Mouse (Mus musculus): ENCODE measurements at regions not wholly inside any gene's neighbourhood (a gene's known extent, or its start where the extent isn't known, plus 50 kb on each side); places are given as distances from the start of the nearest gene placed in this dataset.

DNA sequence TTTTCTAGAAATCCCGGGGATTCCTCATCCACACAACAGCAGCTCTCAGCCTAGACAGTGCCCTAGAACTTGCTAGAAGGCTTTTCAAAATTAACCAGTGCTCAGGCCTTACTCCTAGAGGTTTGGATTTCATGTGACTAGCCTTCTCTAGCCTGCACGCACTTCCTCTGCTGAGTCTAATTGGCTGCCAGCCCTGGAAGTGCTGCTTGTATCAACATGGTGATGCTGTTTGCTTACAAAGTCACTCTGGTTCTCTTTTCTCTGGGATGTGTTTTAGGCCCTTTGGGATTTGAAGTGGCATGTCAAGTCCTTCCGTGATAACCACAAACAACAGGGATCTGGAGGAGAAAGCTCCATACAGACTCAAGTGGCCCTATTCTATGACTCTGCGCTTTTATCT is 391.9 kb downstream of the Sfmbt2 start:
- no peak overlapping the region for H3K27ac ChIP-seq (ENCODE audit: insufficient read depth, low read depth, low read length, poor library complexity, severe bottlenecking)
- no peaks in the 10 kb centered on the region for H3K4me1 ChIP-seq (ENCODE audit: control insufficient read depth in 2 of 2, insufficient read depth in 2 of 2, low read length in 2 of 2, poor library complexity in 1 of 2)
- no peaks in the 10 kb centered on the region for H3K9me3 ChIP-seq (ENCODE audit: control insufficient read depth, insufficient read depth, low read depth, low read length)
- H3K4me3 ChIP-seq (ENCODE audit: insufficient read depth in 1 of 2, low read depth in 1 of 2, low read length in 2 of 2, poor library complexity in 1 of 2, severe bottlenecking in 1 of 2): no peak overlapping the region
- in situ Hi-C loops (cut with MboI; ENCODE audit: low sequenced_read_pairs in 2 of 2, unreplicated experiment in 2 of 2): no loop called here
- no peak for DNase-seq (ENCODE audit: low read depth, low spot score)
- no peak overlapping the region for H3K9ac ChIP-seq (ENCODE audit: insufficient read depth, low read depth, low read length, poor library complexity, severe bottlenecking)
- H3K36me3 ChIP-seq (ENCODE audit: control insufficient read depth, insufficient read depth, low read length, poor library complexity, severe bottlenecking): no peaks in the 10 kb centered on the region
- TF ChIP-seq ZNF384 (IDR thresholded peaks at IDR 0.05; ENCODE audit: low read depth, low read length) (no peak), CHD2 (IDR thresholded peaks at IDR 0.05; ENCODE audit: low read depth, low read length) (no peak), MAFK (IDR thresholded peaks at IDR 0.05; ENCODE audit: insufficient read depth, low read depth, low read length) (no peak), HCFC1 (IDR thresholded peaks at IDR 0.05; ENCODE audit: borderline replicate concordance, insufficient read depth, low read length) (no peak), ZC3H11A (IDR thresholded peaks at IDR 0.05; ENCODE audit: borderline replicate concordance, low read depth, low read length) (no peak)

DNA sequence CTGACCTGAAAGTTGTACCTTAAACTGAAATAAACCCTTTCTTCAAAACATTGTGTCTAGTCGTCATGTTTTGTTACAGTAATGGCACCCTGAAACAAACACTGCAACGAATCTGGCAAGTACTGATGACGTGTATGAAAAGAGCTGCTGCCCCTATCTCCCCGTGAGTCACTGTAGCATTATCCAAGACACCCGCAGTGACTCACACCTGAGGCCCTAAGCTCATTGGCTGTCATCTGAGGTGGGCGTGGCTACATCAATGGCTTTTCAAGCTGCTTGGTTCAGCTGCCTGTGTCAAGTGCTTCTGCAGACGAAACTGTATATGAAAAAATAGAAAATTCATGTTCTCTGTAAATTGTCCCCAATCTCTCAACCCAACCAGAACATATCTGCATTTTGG is 388.8 kb upstream of the Prkcq start:
- Histone ChIP-seq H3K36me3 (ENCODE audit: control insufficient read depth, insufficient read depth, low read length, poor library complexity, severe bottlenecking) (no peaks in the 10 kb centered on the region), H3K9ac (ENCODE audit: insufficient read depth, low read depth, low read length, poor library complexity, severe bottlenecking) (no peak overlapping the region), H3K27ac (ENCODE audit: insufficient read depth, low read depth, low read length, poor library complexity, severe bottlenecking) (no peak overlapping the region), H3K4me1 (ENCODE audit: control insufficient read depth in 2 of 2, insufficient read depth in 2 of 2, low read length in 2 of 2, poor library complexity in 1 of 2) (peaks cover 3% of the 10 kb centered on the region in 2 experiments; a peak in 1 of 4 replicates), H3K9me3 (ENCODE audit: control insufficient read depth, insufficient read depth, low read depth, low read length) (no peaks in the 10 kb centered on the region), H3K4me3 (ENCODE audit: insufficient read depth in 1 of 2, low read depth in 1 of 2, low read length in 2 of 2, poor library complexity in 1 of 2, severe bottlenecking in 1 of 2) (no peak overlapping the region)
- TF ChIP-seq HCFC1 (IDR thresholded peaks at IDR 0.05; ENCODE audit: borderline replicate concordance, insufficient read depth, low read length): no peak
- TF ChIP-seq MAFK (IDR thresholded peaks at IDR 0.05; ENCODE audit: insufficient read depth, low read depth, low read length): no peak
- no peak for TF ChIP-seq ZC3H11A (IDR thresholded peaks at IDR 0.05; ENCODE audit: borderline replicate concordance, low read depth, low read length)
- no peak for TF ChIP-seq ZNF384 (IDR thresholded peaks at IDR 0.05; ENCODE audit: low read depth, low read length)
- no peak for TF ChIP-seq CHD2 (IDR thresholded peaks at IDR 0.05; ENCODE audit: low read depth, low read length)
- DNase-seq (ENCODE audit: low read depth, low spot score): peak; percentile 13
- in situ Hi-C loops (cut with MboI; ENCODE audit: low sequenced_read_pairs in 2 of 2, unreplicated experiment in 2 of 2): no loop called here

DNA sequence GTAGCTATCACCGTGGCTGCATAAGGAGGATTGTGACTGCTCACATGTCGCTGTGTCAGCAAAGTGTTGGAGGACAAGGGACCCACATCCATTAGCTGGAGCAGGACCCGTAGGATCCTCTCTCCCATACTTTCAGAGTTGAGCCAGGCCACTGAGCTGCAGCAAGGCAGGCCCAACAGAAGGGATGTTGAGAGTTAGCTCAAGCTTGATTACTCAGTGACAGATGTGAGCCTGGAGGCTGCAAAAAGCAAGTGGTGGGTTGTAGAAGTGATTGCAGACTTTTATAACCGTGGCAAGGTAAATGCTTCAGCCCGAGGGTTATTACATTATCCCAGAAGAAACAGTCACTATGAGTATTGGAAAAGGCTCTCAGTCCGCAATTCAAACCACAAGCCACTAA is 388.3 kb upstream of the Prkcq start:
- no peak overlapping the region for H3K4me3 ChIP-seq (ENCODE audit: insufficient read depth in 1 of 2, low read depth in 1 of 2, low read length in 2 of 2, poor library complexity in 1 of 2, severe bottlenecking in 1 of 2)
- no peak for DNase-seq (ENCODE audit: low read depth, low spot score)
- H3K4me1 ChIP-seq (ENCODE audit: control insufficient read depth in 2 of 2, insufficient read depth in 2 of 2, low read length in 2 of 2, poor library complexity in 1 of 2): peaks cover 3% of the 10 kb centered on the region in 2 experiments; a peak in 1 of 4 replicates
- in situ Hi-C loops (cut with MboI; ENCODE audit: low sequenced_read_pairs in 2 of 2, unreplicated experiment in 2 of 2): no loop called here
- no peak overlapping the region for H3K9ac ChIP-seq (ENCODE audit: insufficient read depth, low read depth, low read length, poor library complexity, severe bottlenecking)
- H3K27ac ChIP-seq (ENCODE audit: insufficient read depth, low read depth, low read length, poor library complexity, severe bottlenecking): no peak overlapping the region
- no peaks in the 10 kb centered on the region for H3K36me3 ChIP-seq (ENCODE audit: control insufficient read depth, insufficient read depth, low read length, poor library complexity, severe bottlenecking)
- TF ChIP-seq ZC3H11A (IDR thresholded peaks at IDR 0.05; ENCODE audit: borderline replicate concordance, low read depth, low read length): no peak
- no peaks in the 10 kb centered on the region for H3K9me3 ChIP-seq (ENCODE audit: control insufficient read depth, insufficient read depth, low read depth, low read length)

DNA sequence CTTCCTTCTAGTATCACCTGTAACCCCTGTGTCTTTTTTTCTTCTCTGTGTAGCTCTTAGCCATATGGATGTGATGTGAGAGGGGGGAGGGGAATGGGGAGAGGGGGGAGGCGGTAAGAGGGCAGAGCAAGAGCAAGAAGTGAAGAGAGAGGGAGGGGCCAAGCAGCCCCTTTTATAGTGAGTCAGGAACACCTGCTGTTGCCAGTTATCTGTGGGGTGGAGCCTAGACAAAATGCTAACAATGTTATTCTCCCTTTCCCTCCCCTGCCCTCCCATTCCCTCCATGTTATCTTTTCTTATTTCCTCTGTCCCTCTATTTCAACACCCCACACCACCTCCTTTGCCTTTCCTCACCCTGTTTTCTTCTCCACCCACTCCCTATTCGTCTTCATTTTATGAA is 387.6 kb upstream of the Prkcq start:
- Histone ChIP-seq H3K36me3 (ENCODE audit: control insufficient read depth, insufficient read depth, low read length, poor library complexity, severe bottlenecking) (no peaks in the 10 kb centered on the region), H3K9me3 (ENCODE audit: control insufficient read depth, insufficient read depth, low read depth, low read length) (no peaks in the 10 kb centered on the region), H3K27ac (ENCODE audit: insufficient read depth, low read depth, low read length, poor library complexity, severe bottlenecking) (no peak overlapping the region), H3K4me3 (ENCODE audit: insufficient read depth in 1 of 2, low read depth in 1 of 2, low read length in 2 of 2, poor library complexity in 1 of 2, severe bottlenecking in 1 of 2) (no peak overlapping the region), H3K9ac (ENCODE audit: insufficient read depth, low read depth, low read length, poor library complexity, severe bottlenecking) (no peak overlapping the region), H3K4me1 (ENCODE audit: control insufficient read depth in 2 of 2, insufficient read depth in 2 of 2, low read length in 2 of 2, poor library complexity in 1 of 2) (peaks cover 3% of the 10 kb centered on the region in 2 experiments; a peak in 1 of 4 replicates)
- peak; percentile 6 for DNase-seq (ENCODE audit: low read depth, low spot score)
- in situ Hi-C loops (cut with MboI; ENCODE audit: low sequenced_read_pairs in 2 of 2, unreplicated experiment in 2 of 2): no loop called here
- TF ChIP-seq CHD2 (IDR thresholded peaks at IDR 0.05; ENCODE audit: low read depth, low read length): no peak
- TF ChIP-seq MAFK (IDR thresholded peaks at IDR 0.05; ENCODE audit: insufficient read depth, low read depth, low read length): no peak
- no peak for TF ChIP-seq ZC3H11A (IDR thresholded peaks at IDR 0.05; ENCODE audit: borderline replicate concordance, low read depth, low read length)
- TF ChIP-seq ZNF384 (IDR thresholded peaks at IDR 0.05; ENCODE audit: low read depth, low read length): no peak
- TF ChIP-seq HCFC1 (IDR thresholded peaks at IDR 0.05; ENCODE audit: borderline replicate concordance, insufficient read depth, low read length): no peak

DNA sequence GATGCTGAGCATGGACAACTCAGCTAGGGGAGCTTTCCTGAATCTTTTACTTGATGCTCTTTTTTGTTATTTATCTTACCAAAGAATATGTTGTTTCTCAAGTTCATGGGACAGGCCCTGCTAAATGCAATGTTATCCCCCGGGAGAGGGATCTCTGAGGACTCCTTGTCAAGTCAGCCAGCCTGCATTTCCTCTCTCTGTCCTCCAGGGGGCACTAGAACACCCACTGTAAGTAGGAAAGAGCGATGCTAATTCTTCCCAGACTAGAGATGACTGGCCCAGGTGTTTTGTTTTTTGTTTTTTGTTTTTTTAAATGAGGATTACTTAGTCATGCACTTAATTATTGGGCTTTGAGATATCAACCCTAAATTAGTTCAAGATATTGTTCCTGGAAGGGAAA is 386.8 kb upstream of the Prkcq start:
- Histone ChIP-seq H3K4me1 (ENCODE audit: control insufficient read depth in 2 of 2, insufficient read depth in 2 of 2, low read length in 2 of 2, poor library complexity in 1 of 2) (peaks cover 3% of the 10 kb centered on the region in 2 experiments; a peak in 1 of 4 replicates), H3K27ac (ENCODE audit: insufficient read depth, low read depth, low read length, poor library complexity, severe bottlenecking) (no peak overlapping the region), H3K9me3 (ENCODE audit: control insufficient read depth, insufficient read depth, low read depth, low read length) (no peaks in the 10 kb centered on the region), H3K9ac (ENCODE audit: insufficient read depth, low read depth, low read length, poor library complexity, severe bottlenecking) (no peak overlapping the region), H3K4me3 (ENCODE audit: insufficient read depth in 1 of 2, low read depth in 1 of 2, low read length in 2 of 2, poor library complexity in 1 of 2, severe bottlenecking in 1 of 2) (no peak overlapping the region), H3K36me3 (ENCODE audit: control insufficient read depth, insufficient read depth, low read length, poor library complexity, severe bottlenecking) (no peaks in the 10 kb centered on the region)
- in situ Hi-C loops (cut with MboI; ENCODE audit: low sequenced_read_pairs in 2 of 2, unreplicated experiment in 2 of 2): no loop called here
- peak; percentile 76 for DNase-seq (ENCODE audit: low read depth, low spot score)
- TF ChIP-seq ZC3H11A (IDR thresholded peaks at IDR 0.05; ENCODE audit: borderline replicate concordance, low read depth, low read length) (no peak), HCFC1 (IDR thresholded peaks at IDR 0.05; ENCODE audit: borderline replicate concordance, insufficient read depth, low read length) (no peak), ZNF384 (IDR thresholded peaks at IDR 0.05; ENCODE audit: low read depth, low read length) (no peak), CHD2 (IDR thresholded peaks at IDR 0.05; ENCODE audit: low read depth, low read length) (no peak), MAFK (IDR thresholded peaks at IDR 0.05; ENCODE audit: insufficient read depth, low read depth, low read length) (no peak)
